Mouse (Mus musculus): ENCODE results near the gene Rnf43.

The Rnf43 gene

DNA sequence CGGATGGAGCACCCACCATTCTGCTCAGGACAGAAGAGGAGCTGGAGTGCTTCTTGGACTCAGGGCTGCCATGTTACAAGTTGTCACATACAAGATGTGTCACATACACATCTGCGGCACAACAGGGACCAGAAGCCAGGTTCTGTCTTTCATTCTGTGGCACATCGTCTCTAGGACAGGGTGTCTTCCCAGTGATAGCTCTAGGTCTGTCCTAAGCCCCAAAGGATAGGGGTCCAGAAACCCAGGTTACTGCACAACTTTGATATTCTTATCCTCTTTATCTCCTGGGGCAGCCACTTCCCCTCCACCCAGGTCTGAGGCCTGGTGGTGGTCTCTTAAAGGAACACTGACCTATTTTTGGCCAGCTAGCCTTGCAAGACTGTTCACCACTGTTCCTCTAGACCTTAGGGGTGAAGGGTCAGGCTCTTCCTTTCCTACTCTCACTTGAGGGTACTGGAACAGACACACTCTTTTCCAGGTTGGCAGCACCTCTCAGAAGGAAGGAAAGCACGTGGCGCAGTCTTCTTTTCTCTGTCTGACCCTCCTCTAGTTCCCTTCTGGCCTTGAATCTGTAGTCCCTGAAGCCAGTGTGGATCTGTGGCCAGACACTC is 91.5 kb downstream of the Rnf43 start:
- no peak for TF ChIP-seq GATA4 (IDR thresholded peaks at IDR 0.05; ENCODE audit: insufficient replicate concordance, low read length)

DNA sequence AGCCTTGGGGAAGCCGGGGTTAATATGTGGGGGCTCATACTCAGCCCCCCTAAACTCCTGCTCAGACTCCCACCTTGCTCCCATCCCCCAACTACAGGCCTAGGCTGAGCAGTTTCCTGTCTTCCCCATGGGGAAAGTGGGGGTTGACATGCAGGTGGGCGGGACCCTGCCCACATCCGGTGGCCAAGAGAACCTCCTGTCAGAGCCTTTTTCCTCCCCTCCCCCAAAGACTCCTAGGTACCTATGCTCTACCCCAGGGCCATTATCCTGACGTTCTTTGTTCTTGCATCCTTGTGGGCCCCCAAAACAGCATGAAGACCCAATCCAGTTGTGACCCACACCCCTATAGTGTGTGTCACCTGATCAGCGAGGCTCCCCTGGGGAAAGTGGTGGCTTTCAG is 92.1 kb downstream of the Rnf43 start:
- no peak for TF ChIP-seq GATA4 (IDR thresholded peaks at IDR 0.05; ENCODE audit: insufficient replicate concordance, low read length)

- no peak for TF ChIP-seq GATA4 (IDR thresholded peaks at IDR 0.05; ENCODE audit: insufficient replicate concordance, low read length)
Observed at GRCm38 (mm10) chr11:87755360-87756017, 93.0 kb downstream of the Rnf43 start.

GRCm38 (mm10) chr11:87756251-87756820 is 93.8 kb downstream of the Rnf43 start:
- TF ChIP-seq GATA4 (IDR thresholded peaks at IDR 0.05; ENCODE audit: insufficient replicate concordance, low read length), result no peak

DNA sequence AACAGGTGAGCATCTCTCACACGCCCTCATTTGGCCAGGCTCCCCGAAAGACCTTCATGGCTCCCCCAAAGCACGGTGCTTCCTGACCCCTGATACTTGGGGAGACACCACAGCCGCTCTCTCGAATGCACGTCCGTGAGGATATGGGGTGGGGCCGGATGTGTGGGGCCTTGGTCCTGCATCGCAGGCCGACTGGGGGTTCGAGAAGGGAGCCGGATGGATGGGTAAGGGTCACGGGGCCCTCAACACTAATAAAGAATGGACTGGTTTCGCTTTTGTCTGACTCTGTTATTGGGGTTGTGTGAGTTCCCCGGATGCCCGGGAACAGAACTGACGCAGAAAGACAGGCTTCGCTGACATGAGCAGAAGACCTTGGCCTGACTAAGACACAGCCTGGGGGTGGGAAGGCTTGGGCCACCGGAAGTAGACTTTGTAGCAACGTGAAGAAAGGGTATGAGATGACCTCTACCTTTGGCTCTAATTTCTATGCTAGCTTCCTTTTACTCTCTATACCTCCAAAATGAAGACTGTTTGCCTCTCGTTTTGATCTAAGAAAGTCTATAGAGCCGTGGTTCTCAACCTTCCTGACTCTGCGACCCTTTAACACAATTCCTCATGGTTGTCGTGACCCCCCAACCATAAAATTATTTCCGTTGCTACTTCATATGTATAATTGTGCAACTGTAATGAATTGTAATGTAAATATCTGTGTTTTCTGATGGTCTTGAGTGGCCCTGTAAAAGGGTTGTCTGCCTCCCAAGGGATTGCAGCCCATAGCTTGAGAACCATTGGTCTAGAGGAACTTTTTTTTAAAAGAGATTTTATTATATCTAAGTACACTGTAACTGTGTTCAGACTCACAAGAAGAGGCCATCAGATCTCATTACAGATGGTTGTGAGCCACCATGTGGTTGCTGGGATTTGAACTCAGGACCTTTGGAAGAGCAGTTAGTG is 94.8 kb downstream of the Rnf43 start:
- TF ChIP-seq GATA4 (IDR thresholded peaks at IDR 0.05; ENCODE audit: insufficient replicate concordance, low read length), result no peak

- no peak for TF ChIP-seq GATA4 (IDR thresholded peaks at IDR 0.05; ENCODE audit: insufficient replicate concordance, low read length)
Observed at GRCm38 (mm10) chr11:87758161-87758911, 95.8 kb downstream of the Rnf43 start.

DNA sequence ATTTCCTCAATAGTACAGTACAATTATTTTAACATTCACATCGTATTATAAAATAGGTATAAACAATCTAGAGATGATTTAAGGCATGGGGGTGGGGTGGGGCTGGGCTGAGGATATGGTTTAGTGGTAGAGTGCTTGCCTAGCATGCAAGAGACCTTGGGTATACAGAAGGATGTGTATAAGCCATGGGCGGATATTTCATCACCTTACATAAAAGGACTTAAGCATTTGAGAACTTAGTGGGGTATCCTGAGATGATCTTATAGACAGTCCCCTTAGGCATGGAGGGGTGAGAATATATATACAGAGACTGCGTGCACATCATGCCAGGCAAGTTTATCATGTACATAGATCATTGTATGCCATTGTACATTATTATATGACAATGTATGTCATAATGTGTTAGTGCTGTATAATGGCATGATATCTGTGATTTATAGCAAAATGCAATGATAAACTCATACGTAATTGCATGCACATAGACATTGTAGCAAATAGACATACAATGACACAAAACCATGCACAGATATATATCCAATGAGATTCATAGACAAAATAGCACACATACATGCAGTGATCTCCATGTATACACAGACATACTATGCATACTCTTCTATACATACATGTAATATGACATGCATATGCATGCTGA is 96.6 kb downstream of the Rnf43 start:
- no peak for TF ChIP-seq GATA4 (IDR thresholded peaks at IDR 0.05; ENCODE audit: insufficient replicate concordance, low read length)

DNA sequence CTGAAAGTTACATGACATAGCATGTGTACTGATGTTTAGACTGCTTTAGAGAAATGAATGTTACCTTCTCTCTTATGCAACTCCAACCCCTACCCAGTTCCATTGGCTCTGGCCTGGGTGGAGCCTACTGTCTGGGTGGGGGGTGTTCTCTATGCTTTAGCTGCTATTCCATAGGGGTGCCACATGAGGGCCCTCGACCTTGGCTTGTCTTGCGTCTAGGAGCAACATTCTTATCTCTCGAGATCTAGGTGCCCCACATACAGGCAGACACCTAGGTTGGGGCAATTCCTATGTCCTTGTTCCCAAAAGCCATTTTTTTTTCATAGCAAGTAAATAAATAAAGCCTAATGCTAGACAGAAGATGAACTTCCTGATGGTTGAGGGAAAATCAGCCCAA is 97.1 kb downstream of the Rnf43 start:
- TF ChIP-seq GATA4 (IDR thresholded peaks at IDR 0.05; ENCODE audit: insufficient replicate concordance, low read length), result no peak

GRCm38 (mm10) chr11:87760301-87761081 is 98.0 kb downstream of the Rnf43 start, which contains the start of gene Tspoap1:
Gene Tspoap1 (plus strand): TSS chr11:87760541.
- TF ChIP-seq GATA4 (IDR thresholded peaks at IDR 0.05; ENCODE audit: insufficient replicate concordance, low read length), result no peak

- no peak for TF ChIP-seq GATA4 (IDR thresholded peaks at IDR 0.05; ENCODE audit: insufficient replicate concordance, low read length)
Observed at GRCm38 (mm10) chr11:87761181-87761721, 98.7 kb downstream of the Rnf43 start.

DNA sequence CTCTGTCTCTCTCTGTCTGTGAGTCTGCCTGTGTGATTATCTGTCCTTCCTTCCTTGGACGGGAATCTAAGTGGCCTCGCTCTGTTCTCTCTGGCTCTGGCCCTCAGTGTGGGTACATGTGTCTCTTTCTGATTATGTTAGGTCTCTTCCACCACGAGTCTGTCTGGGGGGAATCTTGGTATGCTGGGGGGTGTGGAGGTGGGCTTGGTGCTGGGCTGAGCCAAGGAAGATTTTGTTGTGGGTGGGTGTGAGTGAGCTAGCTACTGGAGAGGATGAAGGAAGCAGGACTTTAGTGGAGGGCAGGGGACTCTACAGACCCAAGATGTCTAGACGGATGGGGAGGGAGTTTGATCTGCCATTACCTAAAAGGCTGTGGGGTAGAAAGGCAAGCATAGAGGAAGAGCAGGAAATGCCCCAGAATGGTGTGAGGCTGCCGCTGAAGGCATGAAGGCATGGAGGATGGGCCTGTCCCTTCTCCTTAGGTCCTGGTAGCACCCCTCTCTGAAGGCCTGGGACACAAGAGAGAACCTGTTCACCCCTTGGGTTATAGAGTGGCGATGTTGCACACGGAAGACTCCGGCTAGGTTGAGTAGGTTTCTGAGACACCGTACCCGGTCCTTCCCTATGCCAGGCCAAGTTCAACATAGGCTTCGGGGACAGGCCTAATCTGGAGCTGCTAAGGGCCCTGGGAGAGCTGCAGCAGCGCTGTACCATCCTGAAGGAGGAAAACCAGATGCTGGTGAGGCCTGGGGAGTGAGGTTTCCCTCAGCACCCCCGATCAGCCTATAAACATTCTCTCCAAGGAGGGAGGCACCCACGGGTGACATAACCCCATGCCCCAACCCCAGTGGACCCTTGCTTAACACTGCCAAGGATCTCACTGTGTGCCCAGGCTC is 99.5 kb downstream of the Rnf43 start:
- no peak for TF ChIP-seq GATA4 (IDR thresholded peaks at IDR 0.05; ENCODE audit: insufficient replicate concordance, low read length)

GRCm38 (mm10) chr11:87762702-87763385 is 100.3 kb downstream of the Rnf43 start:
- TF ChIP-seq GATA4 (IDR thresholded peaks at IDR 0.05; ENCODE audit: insufficient replicate concordance, low read length), result no peak
